Mouse (Mus musculus) kidney, adult 18-20 months (tissue): ENCODE results near the gene Tpi1.

Experiments used
- DNase-seq: peaks from one replicate; pipeline ENCODE4 v3.0.0; 2021

Tpi1 gene

GRCm38 (mm10) chr6:124769101-124769765 lies 44.9 kb downstream of the Tpi1 start, which contains the start of gene Eno2:
Gene Eno2 (minus strand): TSS chr6:124769673.
- DNase-seq, result no peak

DNA sequence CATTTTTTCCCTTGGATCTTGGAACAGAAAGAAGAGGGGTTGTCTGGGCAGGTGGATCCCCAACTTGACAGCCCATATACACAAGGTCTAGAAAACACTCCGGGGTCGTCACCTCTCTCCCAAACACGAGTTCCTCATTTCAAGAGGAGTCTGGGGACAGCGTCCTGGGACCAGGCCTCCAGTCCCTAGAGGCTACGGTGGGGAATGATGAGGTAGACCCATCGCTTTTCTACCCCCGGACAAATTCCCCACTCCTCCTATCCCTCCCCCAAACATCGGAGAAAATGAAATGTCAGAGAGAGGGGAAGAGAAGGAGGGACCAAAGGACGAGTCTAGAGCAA lies 45.4 kb downstream of the Tpi1 start:
- no peak for DNase-seq

DNA sequence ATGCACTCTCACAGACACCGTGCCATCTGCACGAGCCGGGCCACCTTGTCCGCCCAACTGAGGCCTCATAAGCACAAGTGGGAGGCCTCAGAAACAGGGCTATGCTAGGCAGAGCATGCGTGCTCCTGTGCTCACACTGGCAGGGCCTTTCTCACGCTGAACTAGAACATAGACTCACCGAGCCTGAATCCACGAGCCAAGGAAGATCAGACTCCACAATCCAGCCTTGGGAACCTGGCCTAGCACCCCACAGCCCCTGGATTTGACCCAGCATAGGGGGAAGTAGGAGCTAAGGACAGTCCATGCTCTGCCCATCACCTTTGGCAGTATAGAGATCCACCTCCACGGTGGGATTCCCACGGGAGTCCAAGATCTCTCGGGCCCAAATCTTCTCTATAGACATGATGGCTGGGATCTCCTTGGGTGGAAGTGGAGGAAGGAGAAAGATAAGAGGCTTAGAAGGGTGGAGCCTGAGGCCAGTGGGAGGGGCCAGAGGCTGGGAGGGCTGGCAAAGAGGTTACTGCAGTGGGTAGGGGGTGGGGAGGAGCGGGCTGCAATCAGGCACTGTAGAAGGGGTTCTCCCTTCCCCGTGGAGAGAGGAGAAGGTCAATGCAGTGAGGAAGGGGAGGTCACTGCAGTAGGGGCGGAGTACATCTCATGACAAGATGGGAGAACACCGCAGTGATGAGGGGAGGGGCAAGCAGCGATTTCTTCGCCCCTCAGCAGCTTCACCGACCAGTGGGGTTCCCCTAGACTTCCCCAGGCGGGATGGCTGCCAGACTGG lies 46.0 kb downstream of the Tpi1 start:
- no peak for DNase-seq

GRCm38 (mm10) chr6:124767536-124767919 lies 46.6 kb downstream of the Tpi1 start:
- DNase-seq, result no peak

- no peak for DNase-seq
These were observed 48.1 kb downstream of the Tpi1 start for GRCm38 (mm10) chr6:124765951-124766350.
